Mouse (Mus musculus) liver, embryonic 11.5 days (tissue): ENCODE results near the gene Hsd17b2. TPM values are rescaled to one million over a fixed set of nuclear protein-coding genes. Genes with fewer than 3 reads are reported as not detected.

Experiments
- ATAC-seq: fragments of 200-750 bp; cut with Nextera tagmentation; replicated peaks from 2 replicates; pipeline ENCODE4 v1.8.0; 2017; ENCODE audit warnings: moderate number of reproducible peaks, mild to moderate bottlenecking, moderate TSS enrichment, moderate library complexity; ENCODE audit not compliant: low FRiP score
- DNase-seq: peaks from one replicate; pipeline ENCODE4 v3.0.0-alpha.2; 2017; ENCODE audit warnings: low spot score
- H3K27ac ChIP-seq: fragments of 300-500 bp; sonication (generic); 2 replicates; pipeline ENCODE4 v1.5.1; 2014; ENCODE audit warnings: mild to moderate bottlenecking, low read depth, low read length, control low read depth
- H3K27me3 ChIP-seq: fragments of 300-500 bp; sonication (generic); replicated peaks from 2 replicates; pipeline ENCODE4 v1.6.1; 2014; ENCODE audit warnings: low read length, mixed read lengths; ENCODE audit not compliant: control insufficient read depth, insufficient read depth
- H3K36me3 ChIP-seq: fragments of 300-500 bp; sonication (generic); 2 replicates; pipeline ENCODE4 v1.6.1; 2014; ENCODE audit warnings: mild to moderate bottlenecking, low read length, moderate library complexity, mixed read lengths; ENCODE audit not compliant: control insufficient read depth, insufficient read depth
- H3K4me1 ChIP-seq: fragments of 300-500 bp; sonication (generic); replicated peaks from 2 replicates; pipeline ENCODE4 v1.6.1; 2014; ENCODE audit warnings: low read length, mixed read lengths; ENCODE audit not compliant: control insufficient read depth, insufficient read depth
- H3K4me2 ChIP-seq: fragments of 300-500 bp; sonication (generic); 2 replicates; pipeline ENCODE4 v1.6.1; 2014; ENCODE audit warnings: mild to moderate bottlenecking, control low read depth, moderate library complexity
- H3K4me3 ChIP-seq: fragments of 300-500 bp; sonication (generic); 2 replicates; pipeline ENCODE4 v1.5.1; 2014; ENCODE audit warnings: low read depth, low read length, control low read depth
- H3K9ac ChIP-seq: fragments of 300-500 bp; sonication (generic); 2 replicates; pipeline ENCODE4 v1.6.1; 2014; ENCODE audit warnings: low read depth, low read length, control low read depth
- H3K9me3 ChIP-seq: fragments of 300-500 bp; sonication (generic); 2 replicates; pipeline ENCODE4 v1.6.1; 2016; ENCODE audit warnings: low read length, inconsistent platforms, mixed read lengths; ENCODE audit not compliant: control insufficient read depth
- WGBS: fragments of 180-500 bp; shearing (Covaris S2); extraction: QIAGEN DNeasy Blood & Tissue Kit; methylation state at CpG from one replicate; pipeline ENCODE4 v1.1.7; 2014; 5-methylcytosine and 5-hydroxymethylcytosine counted together
- polyA plus RNA-seq: library from polyadenylated mRNA; unstranded; fragments of >200 nt; fragmentation: Nextera tagmentation; extraction: Ambion mirVana; gene quantifications from 2 replicates; pipeline ENCODE4 v1.2.1, GENCODE M21; 2014

The Hsd17b2 gene
- polyA plus RNA-seq, result 13.8 and 15.6 TPM in 2 replicates

DNA sequence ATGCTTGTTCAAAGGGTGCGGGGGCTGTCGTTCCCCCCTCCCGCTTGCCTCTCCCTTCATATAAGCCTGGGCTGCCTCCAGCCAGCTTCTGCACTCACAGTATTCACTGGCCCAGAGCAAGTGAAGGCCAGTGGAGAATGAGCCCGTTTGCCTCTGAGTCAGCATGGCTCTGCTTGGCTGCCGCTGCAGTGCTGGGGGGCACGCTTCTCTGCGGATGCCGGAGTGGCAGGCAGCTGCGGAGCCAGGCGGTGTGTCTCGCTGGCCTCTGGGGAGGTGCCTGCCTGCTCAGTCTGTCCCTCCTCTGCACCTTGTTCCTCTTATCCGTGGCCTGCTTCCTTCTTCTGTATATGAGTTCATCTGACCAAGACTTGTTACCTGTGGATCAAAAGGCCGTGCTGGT is at the start of gene Hsd17b2:
TSS of gene Hsd17b2 (plus strand) at position 46 of the 400 bp plus-strand sequence.
- 62% methylated on average over 13 of the region's 13 CpGs for WGBS
- Histone ChIP-seq H3K4me3 (peak within 1 kb of the TSS; percentile 24), H3K4me1 (no peaks in the 10 kb centered on the region), H3K9ac (peak within 1 kb of the TSS; percentile 20; the same call in 1 of the 2 replicates), H3K9me3 (no peaks in the 10 kb centered on the region), H3K27me3 (no peaks in the 10 kb centered on the region), H3K27ac (peak within 1 kb of the TSS; percentile 34), H3K36me3 (no peaks in the 10 kb centered on the region), H3K4me2 (peak within 1 kb of the TSS; percentile 44)
- ATAC-seq (no peak), DNase-seq (no peak)

DNA sequence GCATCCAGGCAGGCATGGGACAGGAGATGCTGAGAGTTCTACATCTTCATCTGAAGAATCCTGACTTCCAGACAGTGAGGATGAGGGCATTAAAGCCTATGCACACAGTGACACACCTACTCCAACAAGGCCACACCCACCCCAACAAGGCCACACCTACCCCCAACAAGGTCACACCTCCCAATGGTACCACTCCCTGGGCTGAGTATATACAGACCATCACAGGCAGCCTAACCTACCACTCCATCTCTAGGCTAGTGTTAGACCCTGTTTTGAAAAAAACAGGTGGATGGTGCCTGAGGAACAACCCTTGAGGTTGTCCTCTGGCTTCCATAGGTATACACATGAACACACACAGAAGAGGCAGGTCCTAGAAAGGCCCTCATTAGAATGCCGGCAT is 49.4 kb upstream of the Hsd17b2 start:
- H3K27me3 ChIP-seq, result no peaks in the 10 kb centered on the region
- H3K27ac ChIP-seq, result no peak overlapping the region
- H3K9ac ChIP-seq, result no peak overlapping the region
- ATAC-seq (no peak), DNase-seq (no peak)
- no peaks in the 10 kb centered on the region for H3K36me3 ChIP-seq
- no peak overlapping the region for H3K4me2 ChIP-seq
- no peaks in the 10 kb centered on the region; the same call in 1 of the 2 replicates for H3K9me3 ChIP-seq
- 92% methylated on average over 1 of the region's 1 CpGs for WGBS
- no peak overlapping the region for H3K4me3 ChIP-seq
- H3K4me1 ChIP-seq, result no peaks in the 10 kb centered on the region

- no peaks in the 10 kb centered on the region for H3K36me3 ChIP-seq
- 60% methylated on average over 7 of the region's 7 CpGs for WGBS
- no peaks in the 10 kb centered on the region for H3K27me3 ChIP-seq
- DNase-seq, result no peak
- H3K9ac ChIP-seq, result no peak overlapping the region
- H3K9me3 ChIP-seq, result no peaks in the 10 kb centered on the region
- no peak overlapping the region for H3K27ac ChIP-seq
- H3K4me3 ChIP-seq, result no peak overlapping the region
- no peaks in the 10 kb centered on the region for H3K4me1 ChIP-seq
- no peak overlapping the region for H3K4me2 ChIP-seq
- no peak for ATAC-seq
Observed at GRCm38 (mm10) chr8:117658990-117659389, 42.7 kb upstream of the Hsd17b2 start.

DNA sequence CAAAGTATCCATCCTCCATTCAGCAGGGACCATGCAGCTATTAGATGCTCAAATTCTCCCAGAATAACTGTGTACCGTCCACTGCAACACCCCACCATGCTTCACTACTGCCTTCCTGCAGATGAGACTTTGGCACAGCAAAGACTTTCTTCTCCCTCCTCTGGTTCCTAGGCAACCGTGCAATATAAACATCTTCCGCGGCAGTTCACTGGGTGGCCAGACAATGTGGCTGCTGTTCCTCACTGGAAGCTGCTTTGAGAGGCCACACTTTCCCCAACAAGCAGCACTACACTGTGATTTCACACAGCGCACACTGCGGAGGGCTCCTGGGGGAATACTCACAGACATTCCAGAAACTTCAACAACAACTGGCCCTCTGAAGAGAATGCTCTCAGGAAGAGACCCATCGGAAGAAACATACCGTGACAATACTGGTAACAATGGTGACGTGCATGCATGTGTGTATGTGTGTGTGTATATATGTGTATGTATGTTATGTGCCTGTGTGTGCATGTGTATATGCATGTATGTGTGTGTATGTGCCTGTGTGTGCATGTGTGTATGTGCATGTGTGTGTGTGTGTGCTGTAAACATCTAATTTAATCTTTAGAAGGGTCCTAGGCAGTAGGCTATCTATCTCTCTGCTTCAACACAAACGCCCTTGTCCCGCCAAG is 41.2 kb upstream of the Hsd17b2 start:
- DNase-seq, result no peak
- ATAC-seq, result no peak

DNA sequence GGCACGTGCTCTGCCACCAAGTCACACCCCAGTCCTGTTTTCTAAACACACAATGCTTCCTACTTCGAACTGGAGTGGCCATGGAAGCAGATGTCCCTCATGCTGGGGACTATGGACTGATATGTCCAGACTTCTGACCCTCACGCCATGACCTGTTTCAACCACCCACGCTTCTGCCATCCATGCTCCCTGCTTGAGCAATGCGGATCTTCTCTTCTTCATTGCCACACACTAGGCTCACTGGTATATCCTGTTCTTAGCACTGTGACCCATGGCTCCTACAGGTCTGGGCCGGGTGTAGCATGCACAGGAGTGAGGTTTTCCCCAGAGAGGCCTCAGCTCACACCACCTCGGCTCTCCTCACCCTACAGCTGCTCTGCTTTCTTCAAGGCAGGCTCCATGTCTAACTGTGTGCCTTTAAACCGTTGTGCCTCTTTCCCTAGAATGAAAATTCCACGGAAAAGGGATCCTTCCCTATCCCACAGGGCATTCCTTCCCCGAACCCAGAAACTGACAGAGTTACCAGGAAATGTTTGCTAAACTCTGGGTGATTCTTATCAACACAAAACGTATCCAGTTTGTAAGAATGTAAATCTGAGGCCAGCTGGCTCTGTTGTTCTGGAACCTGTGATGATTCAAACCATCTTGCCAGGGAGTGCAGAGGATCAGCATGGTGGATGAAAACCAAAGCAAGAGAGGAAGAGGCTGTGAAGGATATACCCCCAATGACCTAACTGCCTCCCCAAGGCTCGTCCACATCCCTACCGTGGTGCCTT is 34.2 kb upstream of the Hsd17b2 start:
- Histone ChIP-seq H3K27me3 (no peaks in the 10 kb centered on the region), H3K36me3 (no peaks in the 10 kb centered on the region)
- no peak for ATAC-seq

More for the DNA sequence above, 41.2 kb upstream of the Hsd17b2 start:
- H3K4me3 ChIP-seq, result no peak overlapping the region
- H3K4me1 ChIP-seq, result no peaks in the 10 kb centered on the region
- H3K9ac ChIP-seq, result no peak overlapping the region
- H3K9me3 ChIP-seq, result no peaks in the 10 kb centered on the region
- H3K27ac ChIP-seq, result no peak overlapping the region
- no peaks in the 10 kb centered on the region for H3K36me3 ChIP-seq
- H3K4me2 ChIP-seq, result no peak overlapping the region
- WGBS, result 63% methylated on average over 11 of the region's 11 CpGs
- no peaks in the 10 kb centered on the region for H3K27me3 ChIP-seq

DNA sequence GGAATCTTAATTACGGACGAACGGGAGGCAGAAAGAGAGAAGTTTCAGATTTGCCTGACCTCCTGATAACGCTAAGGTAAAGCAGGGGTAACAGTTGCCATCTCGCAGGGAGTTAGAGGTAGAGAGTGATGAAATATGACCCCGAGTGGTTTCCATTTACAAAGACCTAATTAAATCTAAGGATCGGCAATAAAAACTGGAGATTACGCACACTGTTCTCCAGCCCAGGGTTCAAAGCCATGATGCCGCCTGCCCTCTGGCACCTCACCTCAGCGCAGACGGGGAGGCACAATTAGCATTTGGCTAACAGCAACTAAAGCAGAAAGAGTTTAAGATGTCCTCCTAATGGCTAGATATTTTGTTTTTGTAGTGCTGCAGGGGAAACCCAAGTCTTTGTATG is 31.2 kb upstream of the Hsd17b2 start:
- DNase-seq, result no peak
- no peak overlapping the region for H3K27ac ChIP-seq
- no peak overlapping the region for H3K4me3 ChIP-seq
- WGBS, result 30% methylated on average over 11 of the region's 11 CpGs
- no peak overlapping the region for H3K9ac ChIP-seq
- ATAC-seq, result no peak
- H3K4me2 ChIP-seq, result no peak overlapping the region
- no peaks in the 10 kb centered on the region for H3K36me3 ChIP-seq
- no peaks in the 10 kb centered on the region for H3K9me3 ChIP-seq
- H3K4me1 ChIP-seq, result no peaks in the 10 kb centered on the region
- H3K27me3 ChIP-seq, result no peaks in the 10 kb centered on the region

More for the DNA sequence above, 34.2 kb upstream of the Hsd17b2 start:
- Histone ChIP-seq H3K4me1 (no peaks in the 10 kb centered on the region), H3K9me3 (no peaks in the 10 kb centered on the region), H3K27ac (no peak overlapping the region), H3K4me3 (no peak overlapping the region), H3K4me2 (no peak overlapping the region), H3K9ac (no peak overlapping the region)
- WGBS, result 66% methylated on average over 13 of the region's 13 CpGs
- no peak for DNase-seq

- WGBS, result 85% methylated on average over 3 of the region's 3 CpGs
- Histone ChIP-seq H3K9me3 (no peaks in the 10 kb centered on the region), H3K27me3 (no peaks in the 10 kb centered on the region), H3K36me3 (no peaks in the 10 kb centered on the region), H3K9ac (no peak overlapping the region), H3K4me2 (no peak overlapping the region), H3K27ac (no peak overlapping the region), H3K4me3 (no peak overlapping the region), H3K4me1 (no peaks in the 10 kb centered on the region)
- DNase-seq (no peak), ATAC-seq (no peak)
Observed at GRCm38 (mm10) chr8:117672558-117672957, 29.1 kb upstream of the Hsd17b2 start.

DNA sequence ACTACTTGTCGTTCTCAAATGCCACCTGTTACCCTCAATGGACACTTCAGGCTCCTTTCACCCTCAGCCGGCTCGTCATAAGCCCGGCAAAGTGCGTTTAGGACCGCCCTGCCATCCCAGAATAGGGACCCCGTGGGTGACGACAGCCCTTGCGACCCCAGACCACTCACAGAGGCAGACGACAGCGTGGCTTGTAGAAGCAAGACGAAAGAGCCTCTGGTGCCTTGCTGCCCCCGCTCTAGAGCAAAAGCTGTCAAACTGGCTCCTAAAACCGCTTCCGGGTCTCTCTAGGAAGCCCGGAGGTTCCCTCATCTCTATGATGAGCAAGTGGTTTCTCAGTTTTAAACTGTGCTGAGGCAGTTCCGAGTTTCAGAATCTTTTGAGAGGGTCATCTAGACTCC is 28.3 kb upstream of the Hsd17b2 start, which contains the start of gene Sdr42e1:
TSS of gene Sdr42e1 (minus strand) at position 260 of the 401 bp plus-strand sequence.
- Histone ChIP-seq H3K36me3 (no peaks in the 10 kb centered on the region), H3K4me2 (peak within 1 kb of the TSS; percentile 84), H3K4me1 (no peaks in the 10 kb centered on the region), H3K27me3 (no peaks in the 10 kb centered on the region), H3K27ac (no peak within 1 kb of the TSS), H3K9ac (peak within 1 kb of the TSS; percentile 64), H3K9me3 (no peaks in the 10 kb centered on the region), H3K4me3 (peak within 1 kb of the TSS; percentile 60)
- WGBS, result 10% methylated on average over 17 of the region's 17 CpGs
- peak; percentile 44 for DNase-seq
- peak; percentile 55 for ATAC-seq
